Mouse (Mus musculus): Measurements from ENCODE around the gene Dcst2.

Gene Dcst2

DNA sequence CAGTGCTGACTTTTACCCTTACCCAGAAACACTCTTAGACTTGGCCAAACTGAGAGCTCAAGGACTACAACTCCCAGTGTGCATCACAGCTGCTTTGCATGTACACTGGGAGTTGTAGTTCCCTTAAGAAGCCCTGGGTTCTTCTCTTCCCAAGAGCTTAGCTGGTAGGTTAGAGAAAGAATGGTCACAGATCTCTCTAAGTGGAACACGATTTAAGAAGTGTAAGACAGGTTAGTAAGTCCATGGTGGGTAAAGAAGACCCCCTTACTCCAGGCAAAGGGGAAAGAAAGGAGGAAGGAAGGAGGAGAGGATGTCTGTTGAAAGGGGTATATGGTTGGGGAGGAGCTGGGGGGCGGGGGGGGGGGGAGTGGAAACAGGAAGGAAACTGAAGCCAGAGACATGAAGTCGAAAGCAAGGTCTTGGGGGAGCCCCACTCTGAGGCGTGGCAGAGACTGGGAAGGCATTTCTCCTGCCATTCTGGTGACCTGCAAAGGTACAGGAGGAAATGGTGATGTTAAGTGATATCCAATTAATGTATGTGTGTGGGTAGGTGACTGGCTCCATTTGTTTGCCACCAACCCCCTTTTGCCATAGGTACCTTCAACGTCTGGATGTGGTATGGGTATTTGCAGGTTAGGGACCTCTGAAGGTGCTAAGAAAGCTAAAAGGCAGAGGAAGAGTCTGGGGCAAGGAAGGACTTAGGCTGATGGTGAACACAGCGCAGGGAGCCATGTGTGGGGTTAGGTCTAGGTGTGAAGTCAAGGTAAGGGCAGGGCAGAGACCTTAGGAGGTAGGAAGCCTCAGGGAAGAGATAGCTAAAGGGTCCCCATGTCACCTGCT, 27.3 kb downstream of the Dcst2 start:
- peak in 1 of 2 experiments; percentile 54 for DNase-seq

DNA sequence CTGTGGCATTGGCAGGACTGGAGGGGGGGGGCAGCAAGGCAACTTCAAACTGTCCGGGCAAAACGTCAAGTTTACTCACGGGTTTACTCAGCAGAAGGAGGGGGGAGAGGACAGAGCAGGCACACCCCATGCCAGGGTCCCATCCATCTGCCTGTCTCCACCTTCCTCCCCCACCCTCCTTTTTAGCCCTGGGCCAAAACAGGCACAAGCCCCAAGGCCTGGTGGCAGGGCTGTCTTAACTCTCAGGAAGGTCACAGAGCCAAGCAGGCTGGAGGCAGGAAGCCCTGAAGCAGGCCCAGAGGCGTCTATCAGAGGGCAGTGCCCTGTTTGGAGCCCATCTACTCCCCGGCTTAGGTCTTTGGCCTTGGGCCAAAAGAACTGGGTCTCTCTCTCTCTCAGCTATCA, 28.3 kb downstream of the Dcst2 start:
- DNase-seq: peak; percentile 46 to 49

DNA sequence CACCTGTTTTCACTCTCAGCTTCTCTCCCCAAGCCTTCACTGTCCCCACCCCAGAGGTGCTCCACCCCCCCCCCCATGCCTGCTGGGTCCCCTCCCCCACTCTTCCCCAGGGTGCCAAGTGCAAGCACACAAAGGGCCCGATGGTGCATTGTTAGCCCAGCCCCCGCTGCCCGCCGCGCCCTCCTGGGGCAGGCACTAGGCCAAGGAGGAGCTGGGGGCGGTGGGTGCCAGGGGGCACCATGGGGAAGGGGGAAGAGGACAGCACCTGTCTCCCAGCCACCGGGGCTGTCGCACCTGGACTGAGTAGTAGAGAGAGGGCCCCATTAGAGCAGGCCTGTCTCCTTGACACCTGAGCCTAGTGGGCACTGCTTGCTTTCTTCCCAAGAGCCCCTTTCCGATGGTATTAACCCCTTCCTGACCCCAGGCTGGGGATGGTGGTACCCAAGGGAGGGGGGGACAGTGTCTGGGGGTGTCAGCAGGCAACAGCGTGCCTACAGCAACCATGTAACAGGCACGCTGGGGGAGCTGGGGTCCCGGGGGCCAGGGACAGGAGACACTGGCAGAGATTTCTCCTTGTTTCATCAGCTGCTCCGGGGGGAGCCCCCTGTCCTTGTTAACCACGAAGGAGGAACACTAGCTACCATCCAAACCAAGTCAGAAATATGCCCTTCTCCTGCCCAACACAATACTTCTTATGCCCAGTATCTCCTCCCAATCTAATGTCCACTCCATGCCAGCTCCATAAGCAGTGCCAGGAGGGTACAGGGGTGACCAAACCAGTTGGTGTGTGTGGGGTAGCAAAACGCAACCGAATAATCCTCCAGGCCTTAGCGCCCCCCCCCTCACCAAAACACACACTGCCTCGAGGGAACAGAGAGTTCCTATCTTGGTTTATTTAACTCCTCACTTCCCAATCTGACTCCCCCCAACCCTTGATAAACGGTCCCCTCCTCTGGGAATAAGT, 29.2 kb downstream of the Dcst2 start:
- DNase-seq: peak; percentile 39 to 59

DNA sequence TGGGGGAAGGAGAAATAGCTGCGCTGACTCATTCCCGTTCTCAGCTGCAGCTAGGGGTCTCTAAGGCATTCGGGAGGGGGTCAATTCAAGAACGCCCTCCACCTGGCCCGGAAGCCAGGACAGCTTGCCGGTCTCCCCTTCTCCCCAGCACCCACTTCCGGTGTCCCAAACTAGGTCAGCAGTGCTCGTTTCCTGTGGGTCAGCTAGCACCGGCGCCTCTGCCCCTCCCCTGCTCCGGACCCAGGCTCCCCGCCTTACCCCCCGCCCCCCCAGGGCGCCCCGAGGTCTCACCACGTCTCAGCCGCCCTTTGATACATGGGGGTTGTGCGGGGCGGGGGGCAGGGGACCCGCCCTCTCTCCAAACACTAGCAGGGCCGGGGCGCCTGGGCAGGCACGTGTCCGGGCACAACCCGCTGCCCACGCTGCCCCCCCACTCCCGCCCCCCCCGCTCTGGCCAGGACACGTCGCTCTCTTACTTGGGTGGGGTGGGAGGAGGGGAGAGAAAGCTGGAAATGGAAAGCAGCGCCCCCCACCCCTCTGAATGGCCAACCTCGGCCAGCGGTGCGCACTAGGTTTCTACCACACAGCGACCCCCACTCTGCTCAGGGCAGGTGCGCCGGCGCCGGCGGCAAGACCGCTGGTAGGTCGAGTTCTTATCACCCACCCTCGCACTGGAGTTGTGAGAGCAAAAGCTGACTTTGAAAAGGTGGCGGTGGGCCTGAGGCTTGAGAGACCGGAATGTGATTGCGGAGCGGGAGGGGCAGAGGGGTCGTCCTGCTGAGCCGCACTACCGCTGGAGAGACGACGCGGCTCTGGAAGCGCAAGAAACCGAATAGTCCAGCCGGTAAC, 30.1 kb downstream of the Dcst2 start:
- DNase-seq: peak; percentile 69 to 75

DNA sequence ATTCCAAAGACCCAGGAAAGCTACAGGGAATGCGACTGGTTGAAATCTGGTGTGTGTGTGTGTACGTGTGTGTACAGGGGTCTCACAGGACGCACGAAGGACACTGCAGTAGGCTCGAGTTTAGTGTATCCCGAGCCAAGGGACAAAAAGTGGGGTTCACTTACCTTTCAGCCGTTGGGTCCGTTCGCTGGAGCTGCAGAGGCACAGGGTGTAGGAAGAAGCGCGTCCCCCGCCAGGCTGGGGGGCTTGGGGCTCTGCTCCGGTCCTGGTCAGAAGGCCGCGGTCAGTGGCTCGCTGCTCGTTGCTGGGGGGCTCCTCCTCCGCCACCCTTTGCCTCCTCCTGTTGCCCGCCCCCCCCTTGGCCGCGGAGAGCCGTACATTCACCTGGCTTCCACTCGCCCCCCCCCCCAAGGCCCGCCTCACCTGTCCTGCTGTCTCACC, 31.1 kb downstream of the Dcst2 start:
- peak; percentile 55 to 75 for DNase-seq

DNA sequence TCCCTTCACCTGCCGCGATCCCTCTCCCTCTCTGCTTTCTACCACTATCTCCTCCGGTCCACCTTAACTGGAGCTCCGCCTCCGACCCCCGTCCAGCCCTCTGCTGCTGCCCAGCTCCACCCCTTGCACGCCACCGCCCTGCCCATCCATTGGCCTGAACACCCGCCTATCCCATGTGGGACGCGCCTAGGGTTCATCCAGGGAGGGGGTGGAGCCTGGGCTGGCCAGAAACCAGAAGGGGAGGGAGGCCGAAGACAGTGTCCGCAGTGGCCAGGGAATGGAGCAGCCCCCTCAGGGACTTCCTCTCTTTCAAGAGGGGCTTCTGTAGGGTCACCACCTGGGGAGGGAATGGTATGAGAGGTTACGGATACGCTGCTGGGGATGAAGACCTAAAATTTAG, 31.8 kb downstream of the Dcst2 start:
- peak; percentile 98 to 99 for DNase-seq

DNA sequence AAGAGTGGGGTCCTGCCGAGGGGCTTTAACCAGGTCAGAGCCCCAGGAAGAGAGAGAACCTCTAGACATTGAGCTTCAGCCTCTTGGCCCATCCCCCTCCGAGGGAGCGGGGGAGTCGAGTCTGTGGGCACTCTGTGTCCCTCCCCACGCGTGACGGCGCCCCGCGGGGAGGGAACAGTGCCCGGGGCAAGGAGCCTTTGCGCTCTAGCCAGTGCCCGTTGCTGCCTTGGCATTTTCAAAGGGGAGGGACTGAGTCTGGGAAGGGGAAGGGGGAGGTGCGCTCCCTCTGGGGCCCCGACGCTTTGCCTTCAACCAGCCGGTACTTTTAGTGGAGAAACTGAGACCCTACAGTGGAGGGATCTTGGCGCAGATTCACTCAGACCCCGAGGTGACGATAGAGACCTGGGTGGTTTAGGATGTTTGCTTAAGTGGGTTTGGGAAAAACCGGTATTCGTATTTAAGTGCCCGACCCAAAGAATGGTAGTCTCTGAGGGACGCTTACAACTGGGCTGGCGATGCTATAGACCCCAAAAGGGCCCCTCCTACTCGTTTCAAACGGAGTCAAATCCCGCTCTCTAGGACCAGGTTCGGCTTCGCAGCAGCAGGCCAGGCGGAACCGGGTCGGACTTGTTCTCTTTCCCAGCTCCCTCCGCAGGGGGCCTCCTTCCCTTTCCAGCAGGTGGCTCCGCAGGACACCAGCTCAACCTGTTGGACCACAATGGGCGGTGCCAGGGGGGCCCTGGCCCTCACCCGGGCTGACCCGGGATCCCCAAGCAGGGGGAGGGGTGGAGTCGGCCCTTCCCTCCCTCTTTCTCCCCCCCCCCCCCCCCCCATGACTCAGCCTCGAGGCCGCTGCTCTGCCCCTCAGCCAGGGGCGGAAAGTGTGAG, 32.5 kb downstream of the Dcst2 start, which contains the start of gene Zbtb7b:
TSS of gene Zbtb7b (minus strand) at position 771 of the 888 bp plus-strand sequence.
- peak; percentile 90 to 93 for DNase-seq

DNA sequence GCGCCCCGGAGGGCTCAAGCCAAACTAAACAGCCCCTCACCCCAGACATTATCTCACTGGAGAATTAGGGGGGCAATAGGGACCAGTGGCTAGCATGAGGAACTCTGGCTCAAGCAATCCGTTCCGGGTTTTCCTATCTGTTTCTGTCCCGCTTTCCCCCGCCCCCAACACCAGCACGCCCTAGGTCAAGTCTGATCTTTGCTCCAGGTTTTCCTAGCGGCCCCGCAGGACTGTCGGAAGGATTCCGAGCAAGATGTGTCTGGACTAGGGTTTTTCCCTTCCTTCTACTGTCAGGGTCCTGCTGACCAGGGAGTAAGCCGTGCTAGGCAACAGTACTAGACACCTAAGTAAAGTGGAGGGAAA, 33.1 kb downstream of the Dcst2 start:
- peak in 1 of 2 experiments; percentile 91 for DNase-seq

DNA sequence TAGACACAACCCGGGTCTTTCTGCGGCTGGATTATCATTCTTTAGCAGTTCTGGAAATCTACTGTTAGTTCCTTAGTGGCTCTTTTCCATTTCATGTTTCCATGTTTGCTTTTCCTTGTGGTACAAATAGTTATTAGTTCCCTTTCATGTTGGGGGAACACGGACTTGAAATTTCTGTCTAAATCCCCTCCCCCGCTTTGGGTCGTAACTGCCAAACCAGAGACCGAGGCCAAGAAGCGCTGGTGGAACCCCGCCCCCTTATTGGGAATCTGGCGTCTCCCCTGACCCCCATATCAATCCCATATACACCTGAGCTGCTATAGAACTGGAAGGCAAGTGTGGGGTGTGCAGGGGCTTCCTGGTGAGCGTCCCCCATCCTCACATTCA, 33.6 kb downstream of the Dcst2 start:
- peak in 1 of 2 experiments; percentile 34 for DNase-seq

DNA sequence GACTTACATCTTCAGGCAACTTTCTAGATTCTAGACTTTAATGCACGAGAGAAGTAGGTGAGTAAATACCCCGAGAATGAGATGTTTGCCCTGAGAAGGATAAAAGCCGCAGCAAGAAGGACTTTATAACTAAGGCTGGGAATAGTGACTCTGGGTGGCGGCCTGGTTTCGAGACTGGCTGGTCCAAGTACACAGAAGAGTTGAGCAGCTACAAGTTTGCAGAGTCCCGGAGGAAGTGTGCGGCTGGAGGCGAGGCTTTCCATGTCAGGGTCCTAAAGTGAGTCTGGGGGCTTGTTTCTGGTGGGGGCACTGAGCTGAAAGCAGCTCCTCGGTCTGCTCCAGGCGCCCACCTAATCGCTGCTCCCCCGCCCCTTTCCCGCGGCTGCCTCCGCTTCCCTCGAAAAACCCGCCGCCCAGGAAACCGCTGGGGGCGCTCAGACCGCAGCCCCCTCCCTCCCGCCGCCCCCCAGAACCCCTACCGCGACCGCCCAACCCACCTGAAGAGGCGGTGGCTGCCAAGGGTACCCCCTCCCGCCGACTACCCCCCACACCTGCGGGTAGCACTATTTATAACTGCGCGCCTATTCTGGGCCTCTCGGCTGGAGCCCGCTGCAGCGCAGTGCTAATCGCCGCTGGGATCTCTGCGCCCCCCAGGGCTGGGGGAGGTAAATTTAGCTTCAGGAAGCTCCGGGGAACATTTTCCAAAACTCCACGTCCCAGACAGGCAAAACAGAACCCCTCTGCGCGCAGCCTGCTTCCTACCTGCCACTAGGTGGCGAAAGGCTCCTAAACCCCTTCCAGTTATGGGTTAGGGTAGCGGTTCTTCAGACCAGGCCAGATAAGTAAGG, 34.3 kb downstream of the Dcst2 start:
- DNase-seq: peak; percentile 76 to 82

DNA sequence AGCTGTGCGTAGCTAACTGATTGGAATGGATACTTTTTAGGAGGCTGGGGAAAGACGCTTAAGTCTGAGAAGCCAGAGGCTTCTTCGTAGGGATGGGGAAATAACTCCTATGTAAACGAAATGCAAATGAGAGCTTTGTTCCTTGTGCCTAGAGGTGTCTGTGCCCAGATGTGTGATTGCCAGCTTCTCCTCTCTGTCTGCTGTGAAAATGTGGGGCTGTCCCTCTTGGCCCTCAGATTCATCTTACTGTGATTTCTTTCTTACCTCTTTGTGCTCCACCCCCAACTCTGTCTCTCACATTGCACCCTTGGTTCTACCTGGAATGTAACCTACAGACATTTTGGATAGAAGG, 34.9 kb downstream of the Dcst2 start:
- no peak for DNase-seq

DNA sequence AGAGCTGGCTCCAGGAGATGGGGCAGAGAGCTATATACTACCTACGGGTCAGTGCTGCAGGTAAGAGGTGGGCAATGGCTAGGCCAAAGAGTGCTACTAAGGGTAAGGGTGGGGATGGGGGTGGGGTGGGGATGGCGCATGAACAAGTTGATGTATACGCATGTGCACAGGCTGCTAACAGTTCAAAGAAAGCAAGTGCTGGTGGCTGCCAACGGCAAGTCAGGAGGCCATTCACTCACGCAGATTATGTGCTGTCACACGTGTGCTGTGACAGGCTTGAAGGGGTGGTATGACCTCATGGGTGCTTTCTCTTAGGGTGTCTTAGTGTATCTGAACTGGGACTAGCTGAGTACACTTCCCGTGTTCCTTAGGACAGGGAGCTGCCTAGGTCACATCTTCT, 39.6 kb downstream of the Dcst2 start:
- no peak for DNase-seq

DNA sequence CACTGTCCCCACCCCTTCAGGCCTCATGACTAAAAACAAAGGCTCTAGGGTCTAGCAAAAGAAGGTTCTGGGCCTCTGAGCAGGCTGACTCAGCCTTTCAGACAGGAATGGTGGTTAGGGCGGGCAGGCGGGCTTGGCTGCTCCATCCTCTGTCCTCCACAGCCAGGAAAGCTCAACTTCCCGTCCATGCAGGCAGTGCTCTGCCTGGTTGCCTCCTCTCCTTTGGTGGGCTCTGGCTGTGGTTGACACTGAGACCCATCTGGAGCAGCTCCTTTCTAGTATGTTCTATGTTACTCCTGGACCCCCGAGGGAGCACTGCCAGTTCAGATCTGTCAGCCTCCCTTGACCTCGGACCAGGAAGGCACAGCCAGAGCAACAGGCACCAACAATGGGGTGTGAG, 40.9 kb downstream of the Dcst2 start, which contains the start of gene Lenep:
TSS of gene Lenep (minus strand) at position 101 of the 400 bp plus-strand sequence.
- no peak for DNase-seq

DNA sequence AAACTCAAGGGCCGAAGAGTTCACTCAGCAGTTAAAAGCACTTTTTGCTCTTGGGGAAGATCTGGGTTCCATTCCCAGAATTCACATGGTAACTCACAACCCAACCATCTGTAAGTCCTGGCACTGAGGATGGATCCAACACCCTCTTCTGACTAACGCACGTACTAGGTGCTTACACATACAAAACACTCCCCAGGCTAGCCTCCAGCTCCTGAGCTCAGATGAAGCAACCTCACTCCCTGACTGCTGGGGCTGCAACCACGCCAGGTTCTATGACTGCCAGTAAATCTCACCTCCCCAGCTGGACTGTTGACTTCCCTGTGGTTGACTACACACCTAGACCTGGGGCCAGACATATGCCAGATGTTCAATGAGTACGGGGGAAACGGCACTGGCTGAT, 45.1 kb downstream of the Dcst2 start:
- no peak for DNase-seq

DNA sequence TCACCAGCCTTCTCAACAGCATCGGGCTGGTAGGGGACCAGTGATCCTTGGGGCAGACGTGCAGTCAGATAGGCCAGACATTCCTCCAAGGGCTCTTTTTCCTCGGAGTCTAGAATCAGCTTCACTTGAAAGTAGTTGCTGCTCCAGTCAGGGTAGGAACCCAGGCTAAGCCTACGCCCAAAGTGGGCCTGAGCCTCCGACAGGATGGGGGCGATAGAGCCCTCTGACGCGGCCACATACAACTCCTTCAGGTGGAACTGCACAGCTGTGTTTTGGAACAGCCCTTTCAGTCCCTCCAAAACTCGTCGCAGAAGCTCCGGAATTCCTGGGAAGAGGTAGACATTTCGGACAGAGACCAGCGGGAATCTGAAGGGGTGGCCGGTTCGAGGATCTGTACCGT, 46.7 kb downstream of the Dcst2 start:
- DNase-seq: no peak

DNA sequence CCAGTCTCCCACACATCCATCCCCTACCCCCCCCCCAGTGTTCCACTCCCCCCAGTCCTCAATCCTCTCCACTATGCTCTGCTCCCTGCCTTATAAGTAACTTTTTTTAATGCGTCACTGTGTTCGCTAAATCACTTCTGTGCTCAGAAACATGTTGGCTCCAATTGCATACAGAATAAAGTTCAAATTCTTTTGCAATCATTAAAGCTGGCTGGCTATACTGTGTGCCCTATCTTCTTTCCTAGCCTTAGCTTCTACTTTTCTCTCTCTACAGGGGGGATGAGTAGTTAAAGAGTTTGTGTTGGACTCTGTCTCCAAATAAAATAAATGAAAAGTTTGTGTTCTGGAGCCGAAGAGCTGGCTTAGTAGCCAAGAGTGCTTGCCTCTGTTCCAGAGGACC, 47.9 kb downstream of the Dcst2 start:
- no peak for DNase-seq

DNA sequence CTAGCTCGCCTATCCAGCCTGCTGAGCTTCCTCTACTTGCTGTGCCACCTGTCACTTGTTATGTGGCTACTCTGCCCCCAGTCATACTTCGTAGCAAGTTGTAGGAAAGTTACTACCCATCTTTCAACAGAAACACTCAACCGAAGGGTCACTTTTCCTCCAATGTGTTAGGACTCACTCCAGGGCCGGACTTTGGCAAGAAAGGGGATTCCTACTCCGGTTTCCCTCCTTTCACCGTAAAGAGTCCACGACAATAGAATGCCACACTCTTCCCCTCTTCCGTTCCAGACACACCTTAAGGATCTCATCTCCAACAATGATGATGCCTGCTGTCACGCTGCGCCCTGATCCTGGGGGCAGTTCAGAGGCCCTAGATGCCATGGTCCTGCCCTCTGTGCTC, 49.1 kb downstream of the Dcst2 start:
- DNase-seq: no peak

DNA sequence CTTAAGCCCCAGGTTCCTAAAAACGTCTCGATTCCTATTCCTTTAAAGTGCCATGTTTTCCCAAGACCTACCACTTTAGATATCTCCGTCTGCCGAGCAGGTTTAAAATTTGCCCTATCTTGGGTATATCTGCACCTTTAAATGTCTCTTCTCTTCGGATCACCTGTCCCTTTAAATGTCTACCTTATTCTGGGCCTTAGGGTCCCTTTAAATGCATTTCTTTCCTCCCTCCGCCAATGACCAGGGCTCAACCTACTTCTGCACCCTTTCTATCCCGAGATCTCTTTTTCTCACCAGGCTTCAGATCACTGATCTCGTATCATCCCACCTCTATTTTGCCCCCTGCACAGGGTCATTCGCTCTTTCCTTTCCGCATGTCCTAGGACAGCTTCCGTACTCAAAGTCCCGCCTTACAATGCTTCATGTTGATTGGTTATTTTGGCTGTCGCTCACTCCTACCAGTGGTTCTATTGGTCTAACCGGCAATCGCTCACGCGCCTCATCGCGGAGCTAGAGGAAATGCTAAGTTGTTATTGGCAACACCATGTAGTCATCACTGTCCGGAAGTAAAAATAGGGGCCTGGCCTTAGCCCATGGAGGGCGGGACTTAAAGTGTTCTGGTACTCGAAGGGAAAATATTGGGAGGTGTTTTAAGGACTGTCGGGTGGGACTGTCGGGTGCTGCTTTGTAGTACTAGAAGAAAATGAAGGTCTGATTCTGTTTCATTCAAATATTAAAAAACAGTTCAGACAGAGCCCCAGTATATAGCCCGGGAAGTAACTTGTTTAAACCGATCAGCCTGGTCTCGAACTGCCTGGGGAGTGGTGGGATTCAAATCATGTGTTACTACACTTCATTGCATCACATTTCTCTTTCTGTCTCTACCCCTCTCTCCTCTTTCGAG, 50.0 kb downstream of the Dcst2 start, which contains the start of gene Flad1:
TSS of gene Flad1 (minus strand) at position 381 of the 904 bp plus-strand sequence.
- DNase-seq: peak; percentile 97 to 100

DNA sequence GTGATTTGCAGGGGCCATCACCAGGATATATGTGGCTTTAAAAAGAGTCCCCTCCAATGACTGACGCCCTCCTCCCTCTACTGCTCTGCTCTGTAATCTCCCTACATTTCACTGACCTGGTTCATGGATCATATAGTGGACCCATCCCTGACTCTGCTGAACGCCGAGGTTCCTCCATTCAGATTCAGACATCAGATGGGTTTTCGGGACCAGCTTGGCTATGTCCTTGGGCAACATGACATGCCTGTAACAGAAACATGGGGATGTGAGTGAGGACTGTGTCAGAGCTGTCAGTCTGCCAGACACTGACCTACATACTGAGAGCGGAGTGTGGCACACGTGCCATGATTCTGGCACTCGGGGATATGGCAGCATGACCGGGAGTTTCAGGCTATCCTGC, 54.4 kb downstream of the Dcst2 start:
- no peak for DNase-seq

Measured in cerebellum, postnatal 25 days (tissue).